Mouse (Mus musculus) activated CD4-positive, CD25-positive, alpha-beta regulatory T cell, adult 4 months (primary cell): ENCODE data around the gene Spry1. TPM values are rescaled to one million over a fixed set of nuclear protein-coding genes. Genes with fewer than 3 reads are reported as not detected.

Source experiments
- ATAC-seq: one replicate; pipeline ENCODE4 v1.8.0; 2017
- polyA plus RNA-seq, 2 experiments: library from polyadenylated mRNA; unstranded; fragments of 100-300 nt; shearing (Covaris generic); gene quantifications; one replicate each; pipeline ENCODE4 v1.2.1; 2017

Gene Spry1
- polyA plus RNA-seq, 2 experiments from 2014 or later, result 10.2 to 10.3 TPM

- peak; percentile 53 for ATAC-seq
Observed at GRCm38 (mm10) chr3:37672266-37673040, 32.7 kb downstream of the Spry1 start.

- no peak for ATAC-seq
Observed at GRCm38 (mm10) chr3:37673513-37674261, 33.9 kb downstream of the Spry1 start.

GRCm38 (mm10) chr3:37675056-37675525 lies 35.3 kb downstream of the Spry1 start:
- peak; percentile 37 for ATAC-seq

- no peak for ATAC-seq
Observed at GRCm38 (mm10) chr3:37676291-37676690, 36.5 kb downstream of the Spry1 start.

GRCm38 (mm10) chr3:37686219-37686618 lies 46.5 kb downstream of the Spry1 start:
- ATAC-seq, result no peak

GRCm38 (mm10) chr3:37686751-37687150 lies 47.0 kb downstream of the Spry1 start:
- peak; percentile 8 for ATAC-seq

- peak; percentile 86 for ATAC-seq
Observed at GRCm38 (mm10) chr3:37687158-37687980, 47.6 kb downstream of the Spry1 start.

GRCm38 (mm10) chr3:37692945-37693344 lies 53.2 kb downstream of the Spry1 start:
- no peak for ATAC-seq

- no peak for ATAC-seq
Observed at GRCm38 (mm10) chr3:37693552-37693951, 53.8 kb downstream of the Spry1 start.

Other genes with a start within 250 kb of the Spry1 start
- gene Spata5, start 220.1 kb upstream of the Spry1 start, polyA plus RNA-seq, result 10 to 100 TPM; 24.6 to 30.7 TPM
- 10 to 100 TPM; 10.9 to 16.7 TPM for gene Nudt6, start 219.7 kb upstream of the Spry1 start, polyA plus RNA-seq
- 1 to 10 TPM; 1.5 to 1.6 TPM for gene Gm5148, start 84.5 kb downstream of the Spry1 start, polyA plus RNA-seq